Mouse (Mus musculus) testis, adult 2 months (tissue): ENCODE data around the gene Ankfn1.

Experiments
- CTCF ChIP-seq: fragments of 200-500 bp; IDR thresholded peaks from 2 replicates; pipeline ENCODE4 v1.5.1; 2012; ENCODE audit warnings: low read depth, mild to moderate bottlenecking, inconsistent platforms, low read length, moderate library complexity; ENCODE audit not compliant: control insufficient read depth, insufficient read depth, insufficient replicate concordance
- POLR2A ChIP-seq: fragments of 200-500 bp; IDR thresholded peaks from 2 replicates; pipeline ENCODE4 v1.6.1; 2012; ENCODE audit warnings: low read depth, mild to moderate bottlenecking, inconsistent platforms, low read length, moderate library complexity; ENCODE audit not compliant: control insufficient read depth

DNA sequence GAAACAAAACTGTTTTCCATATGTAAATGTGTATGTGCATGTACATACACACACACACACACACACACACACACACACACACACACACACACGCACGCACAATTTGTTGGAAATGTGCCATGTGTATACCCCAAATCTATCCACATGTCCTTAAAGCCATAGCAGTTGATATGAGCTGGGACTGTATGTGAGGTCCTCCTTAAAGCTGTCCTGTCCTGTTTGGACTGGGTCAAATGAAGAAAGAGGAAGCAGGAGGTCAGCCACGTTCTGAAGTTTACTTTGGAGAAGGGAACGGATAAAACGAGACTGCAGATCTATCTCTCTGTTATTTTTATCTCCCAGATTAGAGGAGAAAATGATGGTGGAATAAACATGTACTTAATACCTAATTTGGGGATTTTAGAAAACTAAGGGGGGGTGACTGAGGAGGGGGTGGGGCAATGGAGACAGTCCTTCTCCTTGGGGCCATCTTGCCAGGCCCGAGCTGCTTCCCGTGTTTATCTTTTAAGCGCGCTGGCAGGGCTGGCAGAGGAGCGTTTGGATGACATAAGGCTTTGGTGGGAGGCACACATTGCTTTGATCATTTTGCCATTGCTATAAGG is 187.1 kb downstream of the Ankfn1 start:
- TF ChIP-seq POLR2A (no peak), CTCF (no peak)
